Mouse (Mus musculus) left cerebral cortex, adult 18-20 months (tissue): ENCODE data around the gene Gucy2d. TPM values are rescaled to one million over a fixed set of nuclear protein-coding genes. Genes with fewer than 3 reads are reported as not detected.

Source experiments
- DNase-seq, 2 experiments: peaks; one replicate each; pipeline ENCODE4 v3.0.0; 2021 to 2022; ENCODE audit warnings: low spot score in 2 of 2, mixed read lengths in 1 of 2
- total RNA-seq, 2 experiments: library from RNA; stranded (reverse); gene quantifications; 2 replicates each; pipeline ENCODE4 v1.2.3; 2021

The Gucy2d gene
- total RNA-seq, 2 experiments from 2014 or later: not detected

- no peak for DNase-seq
Observed at GRCm38 (mm10) chr7:98489131-98489530, 48.9 kb downstream of the Gucy2d start, which contains the start of gene Lrrc32. Lrrc32 (plus strand) TSS chr7:98489283.

GRCm38 (mm10) chr7:98489623-98490084, 49.4 kb downstream of the Gucy2d start:
- peak; percentile 58 to 70 for DNase-seq

- no peak for DNase-seq
Observed at GRCm38 (mm10) chr7:98490328-98490727, 50.1 kb downstream of the Gucy2d start.

- no peak for DNase-seq
Observed at GRCm38 (mm10) chr7:98490911-98491310, 50.7 kb downstream of the Gucy2d start.

GRCm38 (mm10) chr7:98491451-98492200, 51.4 kb downstream of the Gucy2d start:
- no peak for DNase-seq

DNA sequence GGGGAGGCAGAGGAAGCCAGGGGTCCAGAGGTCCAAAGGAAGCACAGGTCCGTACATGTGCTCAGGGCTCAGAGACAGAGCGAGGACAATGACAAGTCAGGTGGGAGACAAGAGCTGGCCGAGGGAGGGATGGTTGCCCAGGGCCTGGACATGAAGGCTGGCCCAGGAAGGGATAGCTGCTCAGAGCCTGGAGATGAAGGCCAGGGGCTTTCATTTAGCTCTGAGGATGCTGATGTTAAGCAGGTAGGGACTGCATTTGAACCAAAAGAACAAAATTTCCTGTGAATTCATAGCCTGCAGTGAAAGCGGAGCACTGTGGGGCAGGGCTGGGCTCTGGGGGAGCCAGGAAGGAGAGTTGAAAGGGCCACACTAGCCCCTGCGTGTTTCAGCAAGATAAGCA, 52.1 kb downstream of the Gucy2d start:
- no peak for DNase-seq

DNA sequence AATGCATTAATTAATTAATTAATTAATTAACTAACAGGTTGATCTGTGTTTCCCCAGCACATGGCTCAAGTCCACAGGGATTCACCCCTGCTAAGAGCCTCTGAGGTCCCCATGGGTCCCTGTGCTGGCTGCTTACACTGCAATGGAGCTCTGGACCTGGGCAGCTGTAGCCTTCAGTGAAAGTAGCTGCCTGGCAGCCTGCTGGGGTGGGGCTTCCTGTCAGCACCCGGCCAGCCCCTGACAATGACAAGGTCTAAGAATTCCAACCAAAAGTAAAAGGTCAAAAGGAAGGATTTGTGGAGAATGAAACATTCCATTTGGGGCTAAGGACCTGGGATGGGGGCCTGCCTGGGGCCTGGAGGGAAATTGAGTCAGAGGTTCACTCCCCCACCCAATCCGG, 53.1 kb downstream of the Gucy2d start:
- no peak for DNase-seq

- DNase-seq: no peak
Observed at GRCm38 (mm10) chr7:98493901-98494480, 53.8 kb downstream of the Gucy2d start.

- no peak for DNase-seq
Observed at GRCm38 (mm10) chr7:98495591-98495990, 55.4 kb downstream of the Gucy2d start.

DNA sequence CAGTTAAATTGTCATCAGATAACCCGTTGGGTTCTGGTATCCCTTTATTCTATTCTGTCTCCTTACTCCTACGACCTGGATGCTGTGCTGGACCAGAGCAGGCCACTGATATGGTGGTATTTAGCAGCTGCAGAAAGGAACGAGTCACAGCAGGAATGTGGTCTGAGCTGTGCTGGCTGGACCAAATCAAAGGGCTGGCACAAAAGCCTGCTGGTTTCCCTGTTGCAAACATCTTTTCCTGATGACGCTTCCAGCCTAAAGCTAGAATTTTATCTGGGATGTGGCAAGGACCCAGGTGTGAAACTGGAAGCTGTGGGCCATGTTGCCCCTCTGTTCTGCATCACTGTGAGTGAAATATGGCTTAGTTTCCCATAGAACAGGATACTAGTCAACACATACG, 57.2 kb downstream of the Gucy2d start:
- no peak for DNase-seq

GRCm38 (mm10) chr7:98498101-98498500, 57.9 kb downstream of the Gucy2d start:
- no peak for DNase-seq

GRCm38 (mm10) chr7:98498656-98499560, 58.7 kb downstream of the Gucy2d start:
- no peak for DNase-seq

- peak in 1 of 2 experiments; percentile 32 for DNase-seq
Observed at GRCm38 (mm10) chr7:98499561-98500292, 59.5 kb downstream of the Gucy2d start.

DNA sequence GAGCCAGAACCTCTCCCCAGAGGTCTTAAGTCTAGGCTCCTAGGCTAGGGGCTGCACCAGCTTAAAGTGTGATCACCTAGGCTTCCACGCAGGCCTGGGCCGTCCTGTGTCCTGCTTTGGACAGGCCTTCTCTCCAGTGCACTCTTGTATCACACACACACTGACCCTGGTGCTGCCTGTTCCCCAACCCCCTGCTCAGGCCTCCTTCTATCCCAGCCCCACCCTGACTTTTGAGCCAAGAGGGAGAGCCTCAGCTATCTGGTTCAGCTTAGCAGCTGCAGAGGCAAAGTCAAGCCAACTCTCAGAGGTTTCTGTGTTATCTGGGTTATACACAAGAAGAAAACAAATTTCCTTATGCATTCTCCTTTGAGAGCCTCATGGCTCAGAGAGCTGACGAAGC, 60.3 kb downstream of the Gucy2d start:
- DNase-seq: no peak

DNA sequence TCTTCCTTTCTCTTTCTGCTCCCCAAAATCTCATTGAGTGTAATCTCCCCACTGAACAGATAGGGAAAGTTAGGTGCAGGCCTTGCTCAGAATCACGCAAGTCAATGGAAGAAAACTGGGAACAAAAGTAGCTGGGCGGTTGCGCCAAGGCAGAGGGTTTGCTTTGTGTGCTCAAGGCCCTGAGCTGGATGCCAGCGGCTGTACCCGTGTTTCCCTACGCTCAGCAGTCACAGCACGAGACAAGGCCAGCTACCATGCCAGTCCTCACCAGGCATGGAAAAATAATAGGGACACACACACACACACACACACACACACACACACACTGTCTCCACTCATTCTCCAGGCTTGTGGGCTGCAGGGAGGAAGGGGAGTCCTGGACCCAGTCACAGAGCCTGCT, 60.9 kb downstream of the Gucy2d start:
- no peak for DNase-seq

DNA sequence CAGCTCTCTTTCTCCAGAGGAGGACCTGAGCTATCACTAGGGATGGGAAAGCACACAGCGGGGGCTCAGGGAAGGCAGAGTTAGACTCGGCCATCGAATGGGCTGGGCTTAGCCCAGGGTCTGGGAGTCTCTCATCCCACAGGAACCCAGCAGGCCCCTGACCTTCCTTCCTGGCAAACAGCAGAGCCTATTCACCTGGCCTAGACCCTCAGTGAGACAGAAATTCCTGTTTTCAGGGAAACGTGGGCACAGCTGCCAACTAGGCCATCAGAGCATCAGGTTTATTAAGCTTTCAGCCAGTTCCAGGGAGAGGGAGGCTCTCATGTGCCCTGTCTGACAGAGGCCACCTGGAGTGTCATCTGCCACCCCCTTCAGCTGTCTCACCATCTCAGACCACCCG, 62.7 kb downstream of the Gucy2d start:
- DNase-seq: no peak

DNA sequence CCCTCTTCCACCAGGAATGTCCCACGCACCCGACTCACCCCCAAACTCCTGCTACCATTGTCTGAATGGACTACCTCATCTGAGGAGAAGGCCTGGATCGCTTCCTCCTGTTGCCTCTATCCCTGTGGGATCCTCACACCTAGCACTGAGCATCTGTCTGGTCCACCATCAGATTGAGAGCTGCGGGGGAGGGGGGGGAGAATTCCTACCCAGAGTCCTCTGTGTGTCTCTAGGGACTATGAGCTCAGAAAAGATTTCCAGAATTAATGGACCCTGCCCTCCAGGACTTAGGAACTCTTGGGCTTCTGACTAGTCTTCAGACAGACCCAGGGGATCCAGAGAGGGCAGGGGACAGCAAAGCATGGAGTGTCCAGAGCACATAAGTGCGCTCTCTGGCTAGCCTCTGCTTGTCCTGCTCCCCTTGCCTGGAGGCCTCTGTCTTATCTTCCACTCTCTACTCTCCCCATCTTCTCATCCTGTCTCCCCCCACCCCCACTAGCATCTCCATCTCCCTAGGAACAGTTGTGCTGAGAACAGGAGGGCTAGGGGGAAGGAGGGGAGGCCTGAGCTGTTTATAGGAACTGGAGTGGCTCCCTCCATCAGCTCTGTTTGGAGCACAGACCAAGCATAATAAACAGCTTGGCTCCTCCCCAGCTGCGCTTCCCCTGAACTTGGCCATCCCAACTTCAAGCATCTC, 63.9 kb downstream of the Gucy2d start:
- no peak for DNase-seq

DNA sequence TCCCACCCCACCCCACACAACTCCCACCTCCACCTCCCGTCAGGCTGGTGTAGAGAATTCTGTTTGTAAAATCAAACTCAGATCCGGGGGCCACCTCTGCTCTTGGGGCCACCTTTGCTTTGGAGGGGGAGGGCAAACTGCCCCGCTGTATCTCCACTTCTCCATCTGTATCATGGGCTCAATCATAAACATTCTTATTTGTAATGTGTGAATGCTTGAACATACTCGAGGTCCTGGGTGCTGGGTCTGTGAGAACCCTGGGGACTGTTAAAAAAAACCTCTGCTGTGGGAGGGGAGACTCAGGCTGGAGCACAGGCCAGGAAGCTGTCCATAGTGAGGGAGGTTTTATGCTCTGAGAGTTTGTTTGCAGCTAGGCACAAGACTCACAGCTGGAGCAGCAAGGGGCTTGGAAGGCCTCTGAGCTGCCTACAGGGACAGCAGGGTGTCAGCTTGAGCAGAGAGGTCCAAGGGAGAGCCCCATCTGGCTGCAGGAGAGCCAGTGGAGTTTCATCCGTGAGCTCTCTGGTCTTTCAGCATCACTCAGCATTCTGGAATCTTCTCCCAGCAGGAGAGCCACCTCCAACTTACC, 64.6 kb downstream of the Gucy2d start:
- DNase-seq: no peak

- no peak for DNase-seq
Observed at GRCm38 (mm10) chr7:98505664-98506063, 65.4 kb downstream of the Gucy2d start.
